Mouse (Mus musculus) C2C12 (cell line): ENCODE data around the gene Ihh. TPM values are rescaled to one million over a fixed set of nuclear protein-coding genes. Genes with fewer than 3 reads are reported as not detected.

Experiments used
- H3K27me3 ChIP-seq: one replicate; pipeline ENCODE4 v1.6.1; 2011; ENCODE audit not compliant: control insufficient read depth, insufficient read depth, insufficient read length
- H3K36me3 ChIP-seq: one replicate; pipeline ENCODE4 v1.6.1; 2011; ENCODE audit not compliant: control insufficient read depth, insufficient read depth
- H3K4me3 ChIP-seq: one replicate; pipeline ENCODE4 v1.5.1; 2011; ENCODE audit warnings: mild to moderate bottlenecking, control low read depth; ENCODE audit not compliant: poor library complexity, insufficient read depth, severe bottlenecking
- H3K79me2 ChIP-seq: one replicate; pipeline ENCODE4 v1.6.1; 2011; ENCODE audit not compliant: control insufficient read depth, insufficient read depth
- H3K79me3 ChIP-seq: one replicate; pipeline ENCODE4 v1.6.1; 2011; ENCODE audit warnings: low read depth, control low read depth
- H3ac ChIP-seq: one replicate; pipeline ENCODE3; 2011; ENCODE audit warnings: low read depth; ENCODE audit not compliant: control insufficient read depth, insufficient read length
- CEBPB ChIP-seq: IDR thresholded peaks from one replicate; pipeline ENCODE4 v1.6.1; 2011; ENCODE audit warnings: low read depth, mild to moderate bottlenecking, control low read depth, moderate library complexity
- CTCF ChIP-seq: IDR thresholded peaks from one replicate; pipeline ENCODE4 v1.5.1; 2011; ENCODE audit not compliant: control insufficient read depth, insufficient read depth, insufficient read length
- FOSL1 ChIP-seq: IDR thresholded peaks from one replicate; pipeline ENCODE4 v1.8.0; 2011; ENCODE audit warnings: mild to moderate bottlenecking, low read length; ENCODE audit not compliant: poor library complexity, insufficient read depth, severe bottlenecking
- MAX ChIP-seq: IDR thresholded peaks from one replicate; pipeline ENCODE4 v1.6.1; 2011; ENCODE audit warnings: mild to moderate bottlenecking, control low read depth
- MYOD1 ChIP-seq: IDR thresholded peaks from one replicate; pipeline ENCODE4 v1.6.1; 2011; ENCODE audit warnings: low read depth; ENCODE audit not compliant: control insufficient read depth, insufficient read length
- MYOG ChIP-seq: IDR thresholded peaks from one replicate; pipeline ENCODE4 v1.6.1; 2011; ENCODE audit not compliant: control insufficient read depth, insufficient read length; ENCODE audit errors: extremely low read depth
- USF1 ChIP-seq: IDR thresholded peaks from one replicate; pipeline ENCODE4 v1.6.1; 2011; ENCODE audit warnings: low read depth, mild to moderate bottlenecking, control low read depth, moderate library complexity
- polyA plus RNA-seq: library from polyadenylated mRNA; unstranded; fragments of >200 nt; fragmentation: generic; extraction: Trizol; gene quantifications from one replicate; pipeline ENCODE4 v1.2.1, GENCODE M21; 2012; ENCODE audit warnings: missing spikeins

Ihh gene
- polyA plus RNA-seq, 1 experiment = 0.07 TPM

GRCm38 (mm10) chr1:74935402-74935801 lies 16.1 kb downstream of the Ihh start, which contains the start of gene Cfap65:
Cfap65 (minus strand) TSS chr1:74935599.
- no peak for TF ChIP-seq MYOD1
- TF ChIP-seq USF1 = no peak
- TF ChIP-seq CEBPB = no peak
- no peak for TF ChIP-seq MYOG
- no peaks in the 10 kb centered on the region for H3K79me2 ChIP-seq
- H3K79me3 ChIP-seq = no peaks in the 10 kb centered on the region
- no peak within 1 kb of the TSS for H3K4me3 ChIP-seq
- peaks cover 17% of the 10 kb centered on the region for H3K27me3 ChIP-seq
- no peaks in the 10 kb centered on the region for H3K36me3 ChIP-seq
- H3ac ChIP-seq = no peak within 1 kb of the TSS

- Histone ChIP-seq H3K27me3 (peaks cover 50% of the 10 kb centered on the region), H3K79me3 (no peaks in the 10 kb centered on the region), H3K36me3 (no peaks in the 10 kb centered on the region), H3K4me3 (no peak overlapping the region), H3K79me2 (no peaks in the 10 kb centered on the region), H3ac (no peak overlapping the region)
- TF ChIP-seq FOSL1 = no peak
- TF ChIP-seq MYOG = no peak
- TF ChIP-seq MYOD1 = no peak
- no peak for TF ChIP-seq CTCF
- no peak for TF ChIP-seq MAX
- TF ChIP-seq USF1 = no peak
- TF ChIP-seq CEBPB = no peak
Observed at GRCm38 (mm10) chr1:74927621-74928296, 23.7 kb downstream of the Ihh start.

DNA sequence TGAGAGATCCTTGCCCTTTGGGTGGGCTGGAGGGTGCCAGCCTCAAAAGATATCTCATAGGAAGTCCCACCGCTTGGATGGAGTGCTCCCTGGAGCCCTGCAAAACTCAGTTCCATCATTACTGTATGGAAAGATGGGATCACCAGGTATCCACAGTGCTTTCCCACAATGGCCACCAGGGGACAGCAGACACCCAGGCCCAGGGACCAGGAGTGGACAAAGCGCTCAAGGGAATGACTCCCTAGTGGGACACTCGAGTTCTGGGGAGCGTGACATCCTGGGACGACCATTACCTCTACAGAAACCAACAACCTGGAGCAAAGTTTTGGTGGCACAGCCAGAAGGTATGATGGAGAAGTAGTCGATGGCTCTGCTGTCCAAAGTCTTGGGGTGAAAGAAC lies 24.8 kb downstream of the Ihh start:
- Histone ChIP-seq H3K79me3 (no peaks in the 10 kb centered on the region), H3K79me2 (no peaks in the 10 kb centered on the region), H3K4me3 (no peak overlapping the region), H3ac (no peak overlapping the region), H3K27me3 (peaks cover 60% of the 10 kb centered on the region), H3K36me3 (no peaks in the 10 kb centered on the region)
- peak; percentile 79 for TF ChIP-seq CTCF
- TF ChIP-seq USF1 = no peak

DNA sequence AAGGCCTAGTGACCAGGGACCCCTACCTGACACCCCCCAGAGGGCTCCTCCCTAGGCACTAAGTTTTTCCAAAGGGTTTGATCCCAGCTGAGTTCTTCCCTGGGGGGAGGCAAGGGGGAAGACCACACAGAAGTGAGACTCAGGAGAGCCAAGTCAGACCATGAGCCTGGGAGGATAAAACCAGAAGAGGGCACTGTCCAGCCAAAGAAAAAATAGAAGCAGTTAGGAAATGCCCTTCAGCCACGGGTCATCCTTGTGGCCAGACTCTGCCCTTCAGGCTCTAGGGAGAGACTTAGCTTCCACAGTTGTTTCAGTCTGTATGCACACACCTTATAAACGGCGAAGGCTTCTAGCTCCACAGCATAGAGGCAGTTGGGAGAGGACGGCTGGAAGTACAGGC lies 27.0 kb downstream of the Ihh start:
- Histone ChIP-seq H3K79me2 (no peaks in the 10 kb centered on the region), H3K79me3 (no peaks in the 10 kb centered on the region), H3K27me3 (peaks cover 58% of the 10 kb centered on the region), H3K4me3 (no peak overlapping the region), H3ac (no peak overlapping the region), H3K36me3 (no peaks in the 10 kb centered on the region)
- TF ChIP-seq FOSL1 (no peak), MAX (no peak), MYOD1 (no peak), USF1 (no peak), MYOG (no peak), CTCF (no peak), CEBPB (no peak)

DNA sequence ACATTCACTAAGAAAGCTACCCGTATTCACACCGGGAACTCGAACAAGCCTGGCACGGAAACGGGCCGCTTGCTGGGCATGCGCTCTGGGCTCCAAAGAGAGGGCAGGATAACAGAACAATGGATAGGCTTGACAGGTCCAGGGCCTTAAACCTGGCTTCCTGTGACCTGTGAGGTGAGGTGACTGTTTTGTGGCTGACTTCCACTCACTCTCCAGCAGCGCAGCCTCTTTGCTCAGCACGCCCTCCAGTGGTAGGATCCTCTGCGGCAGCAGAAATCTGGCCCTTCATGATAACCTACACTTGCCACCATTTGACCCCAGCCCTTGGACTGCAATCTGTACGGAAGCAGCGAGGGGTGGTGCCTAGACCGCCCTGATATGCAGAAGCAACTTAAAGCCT lies 35.8 kb downstream of the Ihh start:
- no peaks in the 10 kb centered on the region for H3K36me3 ChIP-seq
- TF ChIP-seq USF1 (no peak), MYOG (no peak), CTCF (peak; percentile 2)
- peaks cover 42% of the 10 kb centered on the region for H3K27me3 ChIP-seq
- no peak overlapping the region for H3ac ChIP-seq
- H3K79me3 ChIP-seq = no peaks in the 10 kb centered on the region
- no peak overlapping the region for H3K4me3 ChIP-seq
- no peaks in the 10 kb centered on the region for H3K79me2 ChIP-seq

DNA sequence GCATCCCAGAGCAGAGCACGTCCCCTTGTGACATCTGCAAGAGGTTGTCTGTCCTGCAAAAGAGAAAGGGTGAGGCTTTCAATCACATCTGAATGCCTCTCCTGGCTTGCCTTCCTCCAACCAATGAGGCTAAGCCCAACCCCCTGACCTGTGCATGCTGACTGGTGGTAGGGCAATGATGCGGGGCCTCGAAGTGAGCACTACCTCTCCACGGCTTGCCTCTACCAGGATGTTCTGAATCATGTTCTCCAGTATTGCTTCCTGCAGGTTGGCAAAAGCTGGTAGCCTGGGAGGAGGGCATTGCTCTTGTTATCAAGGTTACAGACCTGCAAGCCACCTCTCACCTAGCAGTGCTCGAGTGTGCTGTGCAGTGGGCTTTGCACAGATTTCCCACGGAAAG lies 49.3 kb downstream of the Ihh start:
- Histone ChIP-seq H3K4me3 (no peak overlapping the region), H3K79me2 (no peaks in the 10 kb centered on the region), H3K36me3 (no peaks in the 10 kb centered on the region), H3K79me3 (no peaks in the 10 kb centered on the region), H3ac (no peak overlapping the region), H3K27me3 (peaks cover 82% of the 10 kb centered on the region)
- TF ChIP-seq MYOG (no peak), MYOD1 (no peak), FOSL1 (no peak), CTCF (no peak), USF1 (no peak), CEBPB (no peak), MAX (no peak)
